Mouse (Mus musculus) testis, adult 2 months (tissue): ENCODE data around the gene Kif23. TPM values are rescaled to one million over a fixed set of nuclear protein-coding genes. Genes with fewer than 3 reads are reported as not detected.

Source experiments
- H3K27ac ChIP-seq: fragments of 200-500 bp; 2 replicates; pipeline ENCODE4 v1.5.1; 2012; ENCODE audit warnings: low read depth, low read length; ENCODE audit not compliant: control insufficient read depth, insufficient read depth
- H3K27me3 ChIP-seq: fragments of 200-500 bp; 2 replicates; pipeline ENCODE4 v1.6.1; 2012; ENCODE audit warnings: mild to moderate bottlenecking, low read length, moderate library complexity; ENCODE audit not compliant: control insufficient read depth, insufficient read depth
- H3K36me3 ChIP-seq: fragments of 200-500 bp; 2 replicates; pipeline ENCODE4 v1.6.1; 2012; ENCODE audit warnings: mild to moderate bottlenecking, low read length; ENCODE audit not compliant: control insufficient read depth, insufficient read depth
- H3K4me1 ChIP-seq: fragments of 200-500 bp; 2 replicates; pipeline ENCODE4 v1.6.1; 2012; ENCODE audit warnings: low read length; ENCODE audit not compliant: control insufficient read depth, insufficient read depth
- H3K4me3 ChIP-seq: fragments of 200-500 bp; 2 replicates; pipeline ENCODE4 v1.5.1; 2012; ENCODE audit warnings: low read depth, mild to moderate bottlenecking, low read length, moderate library complexity, mixed read lengths; ENCODE audit not compliant: control insufficient read depth
- CTCF ChIP-seq: fragments of 200-500 bp; IDR thresholded peaks from 2 replicates; pipeline ENCODE4 v1.5.1; 2012; ENCODE audit warnings: low read depth, mild to moderate bottlenecking, inconsistent platforms, low read length, moderate library complexity; ENCODE audit not compliant: control insufficient read depth, insufficient read depth, insufficient replicate concordance
- POLR2A ChIP-seq: fragments of 200-500 bp; IDR thresholded peaks from 2 replicates; pipeline ENCODE4 v1.6.1; 2012; ENCODE audit warnings: low read depth, mild to moderate bottlenecking, inconsistent platforms, low read length, moderate library complexity; ENCODE audit not compliant: control insufficient read depth
- polyA plus RNA-seq: library from polyadenylated mRNA; depleted of rRNA; stranded (reverse); fragments of >200 nt; gene quantifications from 2 replicates; pipeline ENCODE4 v1.2.3, GENCODE M21; 2012

The Kif23 gene
- polyA plus RNA-seq, 1 experiment: 12.8 TPM

GRCm38 (mm10) chr9:61909633-61910032, 36.9 kb downstream of the Kif23 start:
- TF ChIP-seq CTCF (no peak), POLR2A (no peak)
- Histone ChIP-seq H3K36me3 (no peaks in the 10 kb centered on the region; the same call in 1 of the 2 replicates), H3K4me3 (no peak overlapping the region), H3K27me3 (no peaks in the 10 kb centered on the region), H3K4me1 (peaks cover 3% of the 10 kb centered on the region), H3K27ac (no peak overlapping the region)

GRCm38 (mm10) chr9:61908832-61909407, 37.7 kb downstream of the Kif23 start:
- Histone ChIP-seq H3K4me1 (peaks cover 3% of the 10 kb centered on the region), H3K27ac (no peak overlapping the region), H3K27me3 (no peaks in the 10 kb centered on the region), H3K4me3 (no peak overlapping the region), H3K36me3 (no peaks in the 10 kb centered on the region; the same call in 1 of the 2 replicates)
- TF ChIP-seq POLR2A: no peak

GRCm38 (mm10) chr9:61908341-61908740, 38.2 kb downstream of the Kif23 start:
- TF ChIP-seq CTCF: no peak
- no peak for TF ChIP-seq POLR2A
- Histone ChIP-seq H3K27me3 (no peaks in the 10 kb centered on the region), H3K36me3 (no peaks in the 10 kb centered on the region; the same call in 1 of the 2 replicates), H3K4me1 (peaks cover 1% of the 10 kb centered on the region), H3K27ac (no peak overlapping the region), H3K4me3 (no peak overlapping the region)

GRCm38 (mm10) chr9:61907621-61908295, 38.8 kb downstream of the Kif23 start:
- TF ChIP-seq CTCF (no peak), POLR2A (no peak)
- Histone ChIP-seq H3K4me1 (no peaks in the 10 kb centered on the region; the same call in 1 of the 2 replicates), H3K4me3 (no peak overlapping the region), H3K27me3 (no peaks in the 10 kb centered on the region), H3K36me3 (no peaks in the 10 kb centered on the region; the same call in 1 of the 2 replicates), H3K27ac (no peak overlapping the region)

GRCm38 (mm10) chr9:61906912-61907311, 39.7 kb downstream of the Kif23 start:
- no peak for TF ChIP-seq POLR2A
- peak; percentile 54; the same call in 1 of the 2 replicates for TF ChIP-seq CTCF
- no peaks in the 10 kb centered on the region; the same call in 1 of the 2 replicates for H3K36me3 ChIP-seq
- no peaks in the 10 kb centered on the region; the same call in 1 of the 2 replicates for H3K4me1 ChIP-seq
- no peaks in the 10 kb centered on the region for H3K27me3 ChIP-seq
- H3K27ac ChIP-seq: no peak overlapping the region
- no peak overlapping the region for H3K4me3 ChIP-seq

GRCm38 (mm10) chr9:61905576-61905975, 41.0 kb downstream of the Kif23 start:
- H3K4me3 ChIP-seq: no peak overlapping the region
- TF ChIP-seq CTCF: no peak
- TF ChIP-seq POLR2A: no peak
- H3K27me3 ChIP-seq: no peaks in the 10 kb centered on the region
- no peaks in the 10 kb centered on the region for H3K36me3 ChIP-seq
- H3K27ac ChIP-seq: no peak overlapping the region
- no peaks in the 10 kb centered on the region; the same call in 1 of the 2 replicates for H3K4me1 ChIP-seq

GRCm38 (mm10) chr9:61904201-61904600, 42.4 kb downstream of the Kif23 start:
- H3K4me3 ChIP-seq: no peak overlapping the region
- H3K27ac ChIP-seq: no peak overlapping the region
- no peaks in the 10 kb centered on the region for H3K36me3 ChIP-seq
- no peaks in the 10 kb centered on the region; the same call in 1 of the 2 replicates for H3K4me1 ChIP-seq
- TF ChIP-seq CTCF (no peak), POLR2A (no peak)
- no peaks in the 10 kb centered on the region for H3K27me3 ChIP-seq

GRCm38 (mm10) chr9:61902445-61902844, 44.1 kb downstream of the Kif23 start:
- Histone ChIP-seq H3K27ac (no peak overlapping the region), H3K4me3 (no peak overlapping the region)
- no peak for TF ChIP-seq CTCF

More at GRCm38 (mm10) chr9:61902445-61902844, 44.1 kb downstream of the Kif23 start:
- no peaks in the 10 kb centered on the region for H3K36me3 ChIP-seq
- H3K4me1 ChIP-seq: no peaks in the 10 kb centered on the region; the same call in 1 of the 2 replicates
- H3K27me3 ChIP-seq: no peaks in the 10 kb centered on the region
